Mouse (Mus musculus) stomach, embryonic 14.5 days (tissue): ENCODE results near the gene Zfp775. TPM values are rescaled to one million over a fixed set of nuclear protein-coding genes. Genes with fewer than 3 reads are reported as not detected.
"Not testable (repeated sequence)": the region's sequence is repeated elsewhere in the genome, so short reads cannot be mapped to it uniquely, and the experiment has no call there.

Experiments used
- ATAC-seq: fragments of 200-750 bp; cut with Nextera tagmentation; 2 replicates; pipeline ENCODE4 v1.8.0; 2017; ENCODE audit warnings: low read depth, moderate TSS enrichment; ENCODE audit not compliant: insufficient number of reproducible peaks, insufficient read depth, low FRiP score
- H3K27ac ChIP-seq: fragments of 300-500 bp; sonication (generic); 2 replicates; pipeline ENCODE4 v1.5.1; 2014; ENCODE audit warnings: mild to moderate bottlenecking, low read length, moderate library complexity, mixed read lengths
- H3K27me3 ChIP-seq: fragments of 300-500 bp; sonication (generic); 2 replicates; pipeline ENCODE4 v1.6.1; 2014; ENCODE audit warnings: low read length, control low read depth, mixed read lengths; ENCODE audit not compliant: control insufficient read depth, insufficient read depth
- H3K36me3 ChIP-seq: fragments of 300-500 bp; sonication (generic); 2 replicates; pipeline ENCODE4 v1.6.1; 2014; ENCODE audit warnings: mild to moderate bottlenecking, control low read depth, low read length, moderate library complexity, mixed read lengths; ENCODE audit not compliant: control insufficient read depth, insufficient read depth
- H3K4me1 ChIP-seq: fragments of 300-500 bp; sonication (generic); 2 replicates; pipeline ENCODE4 v1.6.1; 2014; ENCODE audit warnings: low read length, control low read depth, mixed read lengths; ENCODE audit not compliant: control insufficient read depth, insufficient read depth
- H3K4me2 ChIP-seq: fragments of 300-500 bp; sonication (generic); replicated peaks from 2 replicates; pipeline ENCODE4 v1.6.1; 2014; ENCODE audit warnings: low read depth, low read length, control low read depth
- H3K4me3 ChIP-seq: fragments of 300-500 bp; sonication (generic); 2 replicates; pipeline ENCODE4 v1.5.1; 2014; ENCODE audit warnings: low read depth, low read length, control low read depth
- H3K9ac ChIP-seq: fragments of 300-500 bp; sonication (generic); replicated peaks from 2 replicates; pipeline ENCODE4 v1.6.1; 2014; ENCODE audit warnings: low read depth, mild to moderate bottlenecking, control low read depth, low read length, moderate library complexity, mixed read lengths
- H3K9me3 ChIP-seq: fragments of 300-500 bp; sonication (generic); 2 replicates; pipeline ENCODE4 v1.6.1; 2016; ENCODE audit warnings: low read depth, low read length, control low read depth; ENCODE audit not compliant: control insufficient read depth
- WGBS: fragments of 180-500 bp; shearing (Covaris S2); extraction: QIAGEN DNeasy Blood & Tissue Kit; methylation state at CpG from one replicate; pipeline ENCODE4 v1.1.7; 2014; 5-methylcytosine and 5-hydroxymethylcytosine counted together
- polyA plus RNA-seq: library from polyadenylated mRNA; unstranded; fragments of >200 nt; fragmentation: Nextera tagmentation; extraction: Ambion mirVana; gene quantifications from 2 replicates; pipeline ENCODE4 v1.2.1, GENCODE M21; 2014

The Zfp775 gene
- polyA plus RNA-seq, 1 experiment from 2014 or later, result 7.0 TPM

- Histone ChIP-seq H3K27ac (no peak overlapping the region), H3K4me2 (no peak overlapping the region), H3K36me3 (no peaks in the 10 kb centered on the region; the same call in 1 of the 2 replicates), H3K4me3 (no peak overlapping the region), H3K9ac (no peak overlapping the region), H3K27me3 (no peaks in the 10 kb centered on the region), H3K9me3 (no peaks in the 10 kb centered on the region), H3K4me1 (0 out of 2 replicates have a peak, but pooled peaks cover 4% of the 10 kb centered on the region)
- no peak for ATAC-seq
- 44% methylated on average over 3 of the region's 3 CpGs for WGBS
Observed at GRCm38 (mm10) chr6:48610657-48611056, 8.8 kb downstream of the Zfp775 start.

- Histone ChIP-seq H3K4me3 (no peak overlapping the region), H3K27me3 (no peaks in the 10 kb centered on the region), H3K4me2 (no peak overlapping the region), H3K4me1 (0 out of 2 replicates have a peak, but pooled peaks cover 4% of the 10 kb centered on the region), H3K9me3 (no peaks in the 10 kb centered on the region), H3K27ac (no peak overlapping the region), H3K36me3 (no peaks in the 10 kb centered on the region; the same call in 1 of the 2 replicates), H3K9ac (no peak overlapping the region)
- 88% methylated on average over 4 of the region's 4 CpGs for WGBS
- no peak for ATAC-seq
Observed at GRCm38 (mm10) chr6:48613464-48613863, 11.6 kb downstream of the Zfp775 start.

GRCm38 (mm10) chr6:48614756-48615155 lies 12.9 kb downstream of the Zfp775 start:
- WGBS, result 90% methylated on average over 5 of the region's 5 CpGs
- 0 out of 2 replicates have a peak, but pooled peaks cover 4% of the 10 kb centered on the region for H3K4me1 ChIP-seq
- H3K27me3 ChIP-seq, result no peaks in the 10 kb centered on the region
- H3K36me3 ChIP-seq, result peaks cover 2% of the 10 kb centered on the region; the same call in 1 of the 2 replicates
- H3K4me2 ChIP-seq, result no peak overlapping the region
- no peaks in the 10 kb centered on the region for H3K9me3 ChIP-seq
- no peak overlapping the region for H3K9ac ChIP-seq
- H3K4me3 ChIP-seq, result no peak overlapping the region
- ATAC-seq, result no peak
- no peak overlapping the region for H3K27ac ChIP-seq

GRCm38 (mm10) chr6:48620031-48620430 lies 18.2 kb downstream of the Zfp775 start:
- H3K9ac ChIP-seq, result no peak overlapping the region

GRCm38 (mm10) chr6:48622186-48622843 lies 20.5 kb downstream of the Zfp775 start:
- not testable (repeated sequence) for H3K27me3 ChIP-seq, H3K4me3 ChIP-seq, H3K4me1 ChIP-seq, H3K27ac ChIP-seq, H3K9ac ChIP-seq, H3K9me3 ChIP-seq, ATAC-seq, H3K4me2 ChIP-seq
- 86% methylated on average over 8 of the region's 8 CpGs for WGBS
- H3K36me3 ChIP-seq, result peaks cover 12% of the 10 kb centered on the region

More at GRCm38 (mm10) chr6:48620031-48620430, 18.2 kb downstream of the Zfp775 start:
- Histone ChIP-seq H3K4me2 (no peak overlapping the region), H3K27me3 (no peaks in the 10 kb centered on the region), H3K4me3 (no peak overlapping the region), H3K27ac (no peak overlapping the region), H3K4me1 (no peaks in the 10 kb centered on the region), H3K36me3 (peaks cover 12% of the 10 kb centered on the region), H3K9me3 (no peaks in the 10 kb centered on the region)
- ATAC-seq, result no peak
- 95% methylated on average over 30 of the region's 30 CpGs for WGBS

- H3K9me3 ChIP-seq, result no peaks in the 10 kb centered on the region
- peaks cover 8% of the 10 kb centered on the region; the same call in 1 of the 2 replicates for H3K27me3 ChIP-seq
- no peaks in the 10 kb centered on the region for H3K4me1 ChIP-seq
- no peak overlapping the region for H3K9ac ChIP-seq
- ATAC-seq, result no peak
- H3K4me2 ChIP-seq, result no peak overlapping the region
- H3K27ac ChIP-seq, result no peak overlapping the region
- WGBS, result 40% methylated on average over 1 of the region's 1 CpGs
- peaks cover 12% of the 10 kb centered on the region for H3K36me3 ChIP-seq
- no peak overlapping the region for H3K4me3 ChIP-seq
Observed at GRCm38 (mm10) chr6:48623460-48623859, 21.6 kb downstream of the Zfp775 start.

- H3K27me3 ChIP-seq, result peaks cover 21% of the 10 kb centered on the region; the same call in 1 of the 2 replicates
- peak within 1 kb of the TSS; percentile 22; the same call in 1 of the 2 replicates for H3K9ac ChIP-seq
- H3K4me3 ChIP-seq, result peak within 1 kb of the TSS; percentile 39
- ATAC-seq, result no peak
- H3K27ac ChIP-seq, result no peak within 1 kb of the TSS
- 36% methylated on average over 8 of the region's 8 CpGs for WGBS
- H3K9me3 ChIP-seq, result no peaks in the 10 kb centered on the region
- no peaks in the 10 kb centered on the region for H3K36me3 ChIP-seq
- peak within 1 kb of the TSS; percentile 73 for H3K4me2 ChIP-seq
- 0 out of 2 replicates have a peak, but pooled peaks cover 4% of the 10 kb centered on the region for H3K4me1 ChIP-seq
Observed at GRCm38 (mm10) chr6:48626464-48626863, 24.6 kb downstream of the Zfp775 start, which contains the start of gene AI854703. Gene AI854703, plus strand, starts transcription at chr6:48626764.

- Histone ChIP-seq H3K36me3 (no peaks in the 10 kb centered on the region), H3K9me3 (no peaks in the 10 kb centered on the region), H3K4me2 (peak overlapping the region; percentile 73), H3K4me3 (peak overlapping the region; percentile 39), H3K9ac (peak overlapping the region; percentile 22; the same call in 1 of the 2 replicates), H3K27ac (no peak overlapping the region), H3K27me3 (peaks cover 21% of the 10 kb centered on the region; the same call in 1 of the 2 replicates), H3K4me1 (0 out of 2 replicates have a peak, but pooled peaks cover 4% of the 10 kb centered on the region)
- WGBS, result 2% methylated on average over 32 of the region's 32 CpGs
- ATAC-seq, result no peak
Observed at GRCm38 (mm10) chr6:48626984-48627383, 25.1 kb downstream of the Zfp775 start.
